Mouse (Mus musculus): ENCODE data around the gene Fcna. TPM values are rescaled to one million over a fixed set of nuclear protein-coding genes. Genes with fewer than 3 reads are reported as not detected.

Fcna gene
- polyA plus RNA-seq, 1 experiment from 2014 or later = 1.3 TPM

DNA sequence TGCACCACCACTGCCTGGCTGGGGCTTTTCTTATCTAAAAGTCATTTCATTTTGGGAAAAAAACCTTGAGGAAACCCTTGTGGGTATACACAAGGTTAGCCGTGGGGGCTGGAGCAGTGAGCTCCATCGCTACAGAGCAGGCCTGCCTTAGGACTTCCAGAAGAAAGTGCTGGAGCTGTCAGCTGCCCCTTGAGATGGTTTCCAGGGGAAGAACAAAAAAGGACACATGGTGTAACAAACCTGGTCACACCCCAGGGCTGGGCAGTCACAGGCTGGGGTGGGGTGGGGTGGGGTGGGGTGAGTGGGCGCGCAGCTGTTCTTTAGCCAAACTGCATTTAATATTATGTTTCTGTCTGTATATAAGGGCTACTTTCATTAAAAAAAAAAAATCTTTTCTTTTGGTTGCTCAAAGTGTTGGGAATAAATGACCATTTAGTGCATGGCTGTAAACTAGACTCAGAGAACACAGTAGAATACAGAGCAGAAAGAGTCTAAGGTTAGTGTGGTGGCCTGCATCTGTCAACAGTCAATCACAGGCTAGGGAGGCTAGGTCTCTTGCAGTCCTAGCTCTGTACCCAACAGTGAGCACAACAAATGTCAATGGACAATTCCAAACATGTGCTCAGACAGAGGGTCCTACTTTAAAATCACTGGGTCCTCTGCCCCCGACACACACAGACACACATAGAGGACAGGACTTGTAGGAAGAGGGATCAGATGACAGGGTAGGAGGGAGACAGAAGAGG is 30.9 kb downstream of the Fcna start:
- Histone ChIP-seq H3K9ac (ENCODE audit: low read length) (no peak overlapping the region), H3K36me3 (ENCODE audit: control insufficient read depth, insufficient read depth, low read length) (peaks cover 26% of the 10 kb centered on the region), H3K4me3 (ENCODE audit: low read depth, low read length) (no peak overlapping the region), H3K9me3 (ENCODE audit: control insufficient read depth, low read length) (no peaks in the 10 kb centered on the region), H3K27ac (ENCODE audit: low read depth, low read length) (no peak overlapping the region), H3K4me2 (no peak overlapping the region), H3K27me3 (ENCODE audit: control insufficient read depth, insufficient read depth, low read length) (no peaks in the 10 kb centered on the region), H3K4me1 (ENCODE audit: control insufficient read depth, insufficient read depth, low read length) (no peaks in the 10 kb centered on the region)
- ATAC-seq (ENCODE audit: low FRiP score) (no peak), DNase-seq (ENCODE audit: low spot score, missing footprints) (no peak)
- 95% methylated on average over 5 of the region's 5 CpGs for WGBS

DNA sequence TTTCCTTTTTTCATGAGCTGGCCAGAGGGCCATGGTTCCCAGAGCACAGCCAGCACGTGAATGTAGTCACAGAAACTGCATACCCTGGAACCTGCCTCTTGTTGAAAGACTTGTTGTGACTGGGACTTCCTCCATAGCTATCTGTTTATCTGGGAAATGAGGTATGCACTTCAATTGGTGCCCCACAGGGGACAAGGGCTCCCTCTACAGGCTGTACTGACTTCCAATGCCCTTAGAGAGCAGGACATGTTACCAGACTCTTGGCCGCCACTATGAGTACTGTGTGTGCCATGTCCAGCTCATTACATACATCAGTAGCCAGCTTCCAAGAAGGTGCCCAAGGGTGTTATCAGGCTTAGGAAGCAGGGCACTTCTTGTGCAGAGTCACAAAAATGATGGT is 36.0 kb downstream of the Fcna start:
- H3K4me3 ChIP-seq (ENCODE audit: low read depth, low read length) = no peak overlapping the region
- no peak overlapping the region for H3K4me2 ChIP-seq
- DNase-seq (ENCODE audit: low spot score, missing footprints) = no peak
- peaks cover 25% of the 10 kb centered on the region for H3K36me3 ChIP-seq (ENCODE audit: control insufficient read depth, insufficient read depth, low read length)
- H3K4me1 ChIP-seq (ENCODE audit: control insufficient read depth, insufficient read depth, low read length) = no peaks in the 10 kb centered on the region
- no peaks in the 10 kb centered on the region for H3K9me3 ChIP-seq (ENCODE audit: control insufficient read depth, low read length)
- WGBS = 81% methylated on average over 2 of the region's 2 CpGs
- H3K27me3 ChIP-seq (ENCODE audit: control insufficient read depth, insufficient read depth, low read length) = no peaks in the 10 kb centered on the region
- ATAC-seq (ENCODE audit: low FRiP score) = no peak
- H3K9ac ChIP-seq (ENCODE audit: low read length) = no peak overlapping the region
- H3K27ac ChIP-seq (ENCODE audit: low read depth, low read length) = no peak overlapping the region

DNA sequence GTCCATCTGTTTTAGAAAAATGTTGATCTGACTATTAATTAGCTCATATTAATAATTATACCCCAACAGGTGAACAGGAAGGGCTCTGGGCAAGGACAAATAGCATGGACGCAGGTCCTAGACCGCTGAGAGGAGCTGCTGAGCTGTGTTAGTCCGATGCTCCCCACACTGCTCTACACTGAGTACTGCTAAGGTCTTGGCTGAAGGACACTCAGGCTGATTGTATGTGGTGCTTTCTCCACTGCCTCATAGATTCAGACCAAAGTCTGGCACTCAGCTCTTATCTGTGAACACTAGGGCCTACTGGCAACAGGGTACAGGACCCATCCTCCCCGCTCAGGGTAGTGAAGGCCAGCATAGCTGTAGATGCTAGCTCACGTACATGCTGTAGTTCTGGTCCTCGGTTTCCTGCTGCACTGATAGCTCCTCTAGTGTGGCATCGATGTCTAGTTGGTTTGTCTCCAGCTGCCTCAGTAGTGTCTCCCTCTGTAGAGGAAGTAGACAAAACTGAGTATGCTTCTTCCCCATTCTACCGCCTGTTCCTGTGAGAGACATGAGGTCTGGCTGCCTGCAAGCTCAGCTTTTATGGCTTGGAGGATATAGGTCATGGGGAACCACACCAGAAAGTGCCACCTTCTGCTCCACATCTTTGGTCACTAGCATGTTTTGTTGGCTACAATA is 39.5 kb downstream of the Fcna start:
- Histone ChIP-seq H3K27ac (ENCODE audit: low read depth, low read length) (no peak overlapping the region), H3K27me3 (ENCODE audit: control insufficient read depth, insufficient read depth, low read length) (no peaks in the 10 kb centered on the region), H3K4me2 (no peak overlapping the region), H3K36me3 (ENCODE audit: control insufficient read depth, insufficient read depth, low read length) (peaks cover 21% of the 10 kb centered on the region), H3K4me1 (ENCODE audit: control insufficient read depth, insufficient read depth, low read length) (no peaks in the 10 kb centered on the region), H3K9ac (ENCODE audit: low read length) (no peak overlapping the region), H3K4me3 (ENCODE audit: low read depth, low read length) (no peak overlapping the region), H3K9me3 (ENCODE audit: control insufficient read depth, low read length) (no peaks in the 10 kb centered on the region)
- DNase-seq (ENCODE audit: low spot score, missing footprints) = no peak
- ATAC-seq (ENCODE audit: low FRiP score) = no peak
- whole genome bisulfite sequencing = 92% methylated on average over 8 of the region's 8 CpGs

DNA sequence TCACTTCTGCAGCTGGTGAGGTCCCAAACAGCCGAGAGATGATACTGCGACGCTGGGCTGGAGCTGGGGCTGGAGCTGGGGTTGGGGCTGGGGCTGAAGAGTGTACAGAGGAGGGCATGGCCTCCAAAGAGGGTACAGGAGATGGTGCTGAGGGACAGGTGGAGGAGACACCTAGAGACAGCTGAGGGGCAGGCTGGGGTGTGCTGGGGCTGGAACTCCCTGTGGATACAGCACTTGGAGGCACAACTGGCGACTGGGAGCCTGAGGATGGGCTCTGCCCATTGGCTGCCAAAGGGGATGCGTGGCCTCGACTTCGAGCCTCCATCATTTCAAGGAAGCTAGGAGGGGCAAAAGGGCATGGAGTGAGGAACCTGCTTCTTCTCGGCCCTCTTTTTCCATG is 40.5 kb downstream of the Fcna start:
- 93% methylated on average over 8 of the region's 8 CpGs for WGBS
- Histone ChIP-seq H3K9ac (ENCODE audit: low read length) (no peak overlapping the region), H3K4me3 (ENCODE audit: low read depth, low read length) (no peak overlapping the region), H3K4me1 (ENCODE audit: control insufficient read depth, insufficient read depth, low read length) (0 out of 2 replicates have a peak, but pooled peaks cover 2% of the 10 kb centered on the region), H3K27ac (ENCODE audit: low read depth, low read length) (no peak overlapping the region), H3K27me3 (ENCODE audit: control insufficient read depth, insufficient read depth, low read length) (no peaks in the 10 kb centered on the region), H3K9me3 (ENCODE audit: control insufficient read depth, low read length) (no peaks in the 10 kb centered on the region), H3K36me3 (ENCODE audit: control insufficient read depth, insufficient read depth, low read length) (peaks cover 16% of the 10 kb centered on the region), H3K4me2 (no peak overlapping the region)
- no peak for ATAC-seq (ENCODE audit: low FRiP score)
- no peak for DNase-seq (ENCODE audit: low spot score, missing footprints)

DNA sequence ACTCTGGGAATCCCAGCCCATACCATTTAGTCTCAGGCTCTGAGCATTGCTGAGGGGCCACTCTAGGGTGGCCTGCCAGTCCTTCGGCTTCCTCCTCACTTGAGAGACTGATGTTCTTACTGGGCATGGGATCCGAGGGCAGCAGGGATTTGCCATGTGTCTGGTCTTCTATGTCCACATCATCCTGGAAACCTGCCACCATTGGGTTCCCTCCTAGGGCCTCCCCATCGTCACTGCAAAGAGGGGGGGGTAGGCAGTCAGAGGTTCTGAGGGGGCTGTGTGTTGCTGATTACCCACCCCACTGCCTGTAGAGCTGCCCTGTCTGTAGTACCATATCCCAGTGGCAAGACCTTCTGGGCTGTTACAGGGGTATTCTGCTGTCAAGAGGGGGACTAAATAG is 42.2 kb downstream of the Fcna start:
- Histone ChIP-seq H3K4me3 (ENCODE audit: low read depth, low read length) (no peak overlapping the region), H3K9me3 (ENCODE audit: control insufficient read depth, low read length) (no peaks in the 10 kb centered on the region), H3K27me3 (ENCODE audit: control insufficient read depth, insufficient read depth, low read length) (peaks cover 8% of the 10 kb centered on the region), H3K27ac (ENCODE audit: low read depth, low read length) (no peak overlapping the region), H3K4me1 (ENCODE audit: control insufficient read depth, insufficient read depth, low read length) (peaks cover 8% of the 10 kb centered on the region; the same call in 1 of the 2 replicates), H3K4me2 (no peak overlapping the region), H3K36me3 (ENCODE audit: control insufficient read depth, insufficient read depth, low read length) (peaks cover 11% of the 10 kb centered on the region), H3K9ac (ENCODE audit: low read length) (no peak overlapping the region)
- DNase-seq (ENCODE audit: low spot score, missing footprints) (no peak), ATAC-seq (ENCODE audit: low FRiP score) (no peak)
- 91% methylated on average over 3 of the region's 3 CpGs for WGBS

DNA sequence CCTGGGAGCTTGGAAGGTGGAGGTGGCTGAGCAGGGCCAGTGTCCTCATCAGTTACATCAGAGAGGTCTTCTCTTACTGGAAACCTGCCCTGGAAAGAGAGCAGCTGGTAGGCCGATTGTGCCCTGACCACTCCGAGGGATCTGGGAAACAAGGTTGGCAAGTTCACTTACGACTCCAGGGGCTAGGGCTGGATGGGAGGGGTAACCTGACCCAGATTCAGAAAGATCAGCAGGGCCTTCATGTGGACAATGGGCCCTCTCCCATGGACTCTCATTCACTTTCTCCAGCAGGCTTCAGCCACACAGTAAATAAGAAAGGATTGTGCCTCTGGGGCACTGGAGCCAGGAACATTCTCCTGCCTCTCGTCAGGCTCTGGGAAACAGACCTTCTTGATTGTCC is 43.0 kb downstream of the Fcna start:
- peaks cover 16% of the 10 kb centered on the region for H3K27me3 ChIP-seq (ENCODE audit: control insufficient read depth, insufficient read depth, low read length)
- no peak for DNase-seq (ENCODE audit: low spot score, missing footprints)
- 88% methylated on average over 4 of the region's 4 CpGs for WGBS
- no peaks in the 10 kb centered on the region for H3K9me3 ChIP-seq (ENCODE audit: control insufficient read depth, low read length)
- no peak overlapping the region for H3K27ac ChIP-seq (ENCODE audit: low read depth, low read length)
- H3K36me3 ChIP-seq (ENCODE audit: control insufficient read depth, insufficient read depth, low read length) = peaks cover 7% of the 10 kb centered on the region
- H3K4me3 ChIP-seq (ENCODE audit: low read depth, low read length) = no peak overlapping the region
- peaks cover 8% of the 10 kb centered on the region; the same call in 1 of the 2 replicates for H3K4me1 ChIP-seq (ENCODE audit: control insufficient read depth, insufficient read depth, low read length)
- H3K4me2 ChIP-seq = no peak overlapping the region
- no peak overlapping the region for H3K9ac ChIP-seq (ENCODE audit: low read length)
- no peak for ATAC-seq (ENCODE audit: low FRiP score)

DNA sequence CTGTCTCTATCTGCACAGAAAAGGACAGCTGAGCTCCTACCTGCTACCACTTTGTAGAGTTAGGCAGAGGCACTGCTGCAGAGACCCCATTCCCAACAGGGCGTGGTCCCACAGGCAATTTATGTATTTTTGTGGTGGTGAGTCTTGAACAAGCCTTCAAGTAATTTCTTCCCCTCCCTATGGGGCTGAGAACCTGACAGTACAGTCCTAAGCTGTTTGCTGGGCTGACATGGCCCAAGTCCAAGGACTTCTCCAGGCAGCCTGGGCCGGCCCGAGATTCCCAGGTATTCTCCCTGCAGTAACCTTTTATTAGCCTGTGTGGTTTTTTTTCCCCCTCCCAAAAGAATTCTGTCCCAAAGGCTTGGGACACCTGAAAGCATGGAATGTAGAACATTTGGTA is 43.7 kb downstream of the Fcna start:
- Histone ChIP-seq H3K4me3 (ENCODE audit: low read depth, low read length) (no peak overlapping the region), H3K27ac (ENCODE audit: low read depth, low read length) (no peak overlapping the region), H3K36me3 (ENCODE audit: control insufficient read depth, insufficient read depth, low read length) (peaks cover 6% of the 10 kb centered on the region), H3K4me1 (ENCODE audit: control insufficient read depth, insufficient read depth, low read length) (peaks cover 10% of the 10 kb centered on the region; the same call in 1 of the 2 replicates), H3K9ac (ENCODE audit: low read length) (no peak overlapping the region), H3K27me3 (ENCODE audit: control insufficient read depth, insufficient read depth, low read length) (peaks cover 23% of the 10 kb centered on the region), H3K4me2 (no peak overlapping the region), H3K9me3 (ENCODE audit: control insufficient read depth, low read length) (no peaks in the 10 kb centered on the region)
- DNase-seq (ENCODE audit: low spot score, missing footprints) = no peak
- 98% methylated on average over 3 of the region's 3 CpGs for WGBS
- ATAC-seq (ENCODE audit: low FRiP score) = no peak

DNA sequence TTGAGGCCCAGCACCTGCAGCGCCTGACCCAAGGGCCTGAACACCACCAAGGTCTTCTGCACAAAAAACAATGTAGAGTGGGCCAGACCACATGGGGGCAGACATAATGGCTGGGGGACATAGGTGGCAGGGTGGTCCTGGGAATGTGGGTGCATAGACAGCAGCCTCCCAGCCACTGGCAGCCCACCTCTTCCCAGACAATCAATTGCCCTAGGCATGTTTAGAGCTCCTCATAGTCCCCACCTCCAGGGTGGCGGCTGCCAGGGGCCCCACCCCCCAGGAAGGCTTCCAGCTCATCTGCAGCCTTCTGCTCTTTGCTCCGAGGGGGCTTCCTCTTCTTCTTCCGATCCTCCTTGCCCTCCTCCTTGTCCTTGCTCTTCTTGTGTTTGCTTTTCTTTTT is 44.3 kb downstream of the Fcna start:
- WGBS = 79% methylated on average over 4 of the region's 4 CpGs
- Histone ChIP-seq H3K9ac (ENCODE audit: low read length) (no peak overlapping the region), H3K4me2 (no peak overlapping the region), H3K9me3 (ENCODE audit: control insufficient read depth, low read length) (no peaks in the 10 kb centered on the region), H3K36me3 (ENCODE audit: control insufficient read depth, insufficient read depth, low read length) (peaks cover 6% of the 10 kb centered on the region), H3K27ac (ENCODE audit: low read depth, low read length) (no peak overlapping the region), H3K4me3 (ENCODE audit: low read depth, low read length) (no peak overlapping the region), H3K4me1 (ENCODE audit: control insufficient read depth, insufficient read depth, low read length) (peaks cover 10% of the 10 kb centered on the region; the same call in 1 of the 2 replicates), H3K27me3 (ENCODE audit: control insufficient read depth, insufficient read depth, low read length) (peaks cover 29% of the 10 kb centered on the region)
- ATAC-seq (ENCODE audit: low FRiP score) (no peak), DNase-seq (ENCODE audit: low spot score, missing footprints) (no peak)

DNA sequence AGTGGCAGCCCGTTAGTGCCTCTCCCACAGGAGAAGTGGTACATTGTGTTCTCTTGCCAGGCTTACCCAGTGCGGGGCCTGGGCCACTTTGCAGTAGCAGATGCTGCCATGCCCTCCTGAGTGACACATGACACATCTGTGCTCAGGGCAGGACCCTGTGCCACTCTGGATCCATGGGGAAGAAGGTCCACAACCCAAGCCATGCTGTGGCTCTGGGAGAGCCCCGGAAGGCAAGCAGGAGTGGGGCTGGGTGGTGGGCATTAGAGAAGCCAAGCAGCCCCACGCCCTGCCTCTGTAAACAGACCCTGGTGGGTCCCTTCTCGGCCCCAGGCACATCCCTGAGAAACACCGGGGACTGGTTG is 44.7 kb downstream of the Fcna start:
- no peak overlapping the region for H3K4me3 ChIP-seq (ENCODE audit: low read depth, low read length)
- WGBS = 88% methylated on average over 6 of the region's 6 CpGs
- H3K9ac ChIP-seq (ENCODE audit: low read length) = no peak overlapping the region
- peaks cover 6% of the 10 kb centered on the region for H3K36me3 ChIP-seq (ENCODE audit: control insufficient read depth, insufficient read depth, low read length)
- H3K27me3 ChIP-seq (ENCODE audit: control insufficient read depth, insufficient read depth, low read length) = peaks cover 33% of the 10 kb centered on the region
- no peak for ATAC-seq (ENCODE audit: low FRiP score)
- DNase-seq (ENCODE audit: low spot score, missing footprints) = no peak
- no peak overlapping the region for H3K4me2 ChIP-seq
- H3K9me3 ChIP-seq (ENCODE audit: control insufficient read depth, low read length) = no peaks in the 10 kb centered on the region
- H3K27ac ChIP-seq (ENCODE audit: low read depth, low read length) = no peak overlapping the region
- peaks cover 10% of the 10 kb centered on the region; the same call in 1 of the 2 replicates for H3K4me1 ChIP-seq (ENCODE audit: control insufficient read depth, insufficient read depth, low read length)

All from midbrain, embryonic 11.5 days (tissue).